Mouse (Mus musculus): Measurements from ENCODE around the gene Slc41a2. TPM values are rescaled to one million over a fixed set of nuclear protein-coding genes. Genes with fewer than 3 reads are reported as not detected.
A peak's percentile ranks its signal among the peaks of the same experiment; 100 is the strongest.

Gene Slc41a2
- polyA plus RNA-seq, 1 experiment from 2014 or later = 4.9 TPM

GRCm38 (mm10) chr10:83208436-83208835 is 129.2 kb downstream of the Slc41a2 start:
- DNase-seq (ENCODE audit: low spot score) = no peak
- Histone ChIP-seq H3K9me3 (ENCODE audit: control insufficient read depth, low read length) (no peaks in the 10 kb centered on the region), H3K27me3 (replicated peaks; ENCODE audit: control insufficient read depth, insufficient read depth, low read length) (no peaks in the 10 kb centered on the region), H3K27ac (replicated peaks; ENCODE audit: low read depth, low read length) (no peak overlapping the region), H3K4me2 (ENCODE audit: low read depth, low read length) (no peak overlapping the region), H3K36me3 (ENCODE audit: control insufficient read depth, insufficient read depth, low read length) (no peaks in the 10 kb centered on the region), H3K4me1 (ENCODE audit: control insufficient read depth, insufficient read depth, low read length) (peaks cover 7% of the 10 kb centered on the region; the same call in 1 of the 2 replicates), H3K9ac (ENCODE audit: low read depth, low read length) (no peak overlapping the region), H3K4me3 (ENCODE audit: low read depth, low read length) (no peak overlapping the region)
- 80% methylated on average over 7 of the region's 7 CpGs for WGBS
- no peak for ATAC-seq (ENCODE audit: low read depth)

- DNase-seq (ENCODE audit: low spot score) (no peak), ATAC-seq (ENCODE audit: low read depth) (no peak)
- H3K4me2 ChIP-seq (ENCODE audit: low read depth, low read length) = no peak overlapping the region
- H3K27me3 ChIP-seq (replicated peaks; ENCODE audit: control insufficient read depth, insufficient read depth, low read length) = no peaks in the 10 kb centered on the region
- H3K4me3 ChIP-seq (ENCODE audit: low read depth, low read length) = no peak overlapping the region
- no peaks in the 10 kb centered on the region for H3K36me3 ChIP-seq (ENCODE audit: control insufficient read depth, insufficient read depth, low read length)
- H3K9me3 ChIP-seq (ENCODE audit: control insufficient read depth, low read length) = no peaks in the 10 kb centered on the region
- peaks cover 6% of the 10 kb centered on the region; the same call in 1 of the 2 replicates for H3K4me1 ChIP-seq (ENCODE audit: control insufficient read depth, insufficient read depth, low read length)
- H3K9ac ChIP-seq (ENCODE audit: low read depth, low read length) = no peak overlapping the region
- 80% methylated on average over 14 of the region's 14 CpGs for WGBS
- H3K27ac ChIP-seq (replicated peaks; ENCODE audit: low read depth, low read length) = no peak overlapping the region
Measured at GRCm38 (mm10) chr10:83202906-83203702, 134.6 kb downstream of the Slc41a2 start.

- H3K36me3 ChIP-seq (ENCODE audit: control insufficient read depth, insufficient read depth, low read length) = no peaks in the 10 kb centered on the region
- H3K27ac ChIP-seq (replicated peaks; ENCODE audit: low read depth, low read length) = no peak overlapping the region
- peaks cover 6% of the 10 kb centered on the region; the same call in 1 of the 2 replicates for H3K4me1 ChIP-seq (ENCODE audit: control insufficient read depth, insufficient read depth, low read length)
- WGBS = 79% methylated on average over 7 of the region's 7 CpGs
- ATAC-seq (ENCODE audit: low read depth) (no peak), DNase-seq (ENCODE audit: low spot score) (no peak)
- H3K4me2 ChIP-seq (ENCODE audit: low read depth, low read length) = no peak overlapping the region
- no peaks in the 10 kb centered on the region for H3K27me3 ChIP-seq (replicated peaks; ENCODE audit: control insufficient read depth, insufficient read depth, low read length)
- H3K9ac ChIP-seq (ENCODE audit: low read depth, low read length) = no peak overlapping the region
- no peaks in the 10 kb centered on the region for H3K9me3 ChIP-seq (ENCODE audit: control insufficient read depth, low read length)
- no peak overlapping the region for H3K4me3 ChIP-seq (ENCODE audit: low read depth, low read length)
Measured at GRCm38 (mm10) chr10:83201525-83201924, 136.2 kb downstream of the Slc41a2 start.

- no peak overlapping the region for H3K4me2 ChIP-seq (ENCODE audit: low read depth, low read length)
- no peak overlapping the region for H3K4me3 ChIP-seq (ENCODE audit: low read depth, low read length)
- H3K27ac ChIP-seq (replicated peaks; ENCODE audit: low read depth, low read length) = no peak overlapping the region
- 67% methylated on average over 8 of the region's 9 CpGs for WGBS
- H3K36me3 ChIP-seq (ENCODE audit: control insufficient read depth, insufficient read depth, low read length) = no peaks in the 10 kb centered on the region
- H3K9me3 ChIP-seq (ENCODE audit: control insufficient read depth, low read length) = no peaks in the 10 kb centered on the region
- H3K4me1 ChIP-seq (ENCODE audit: control insufficient read depth, insufficient read depth, low read length) = peaks cover 6% of the 10 kb centered on the region; the same call in 1 of the 2 replicates
- peak; percentile 38; the same call in 1 of the 2 replicates for ATAC-seq (ENCODE audit: low read depth)
- DNase-seq (ENCODE audit: low spot score) = no peak
- H3K9ac ChIP-seq (ENCODE audit: low read depth, low read length) = no peak overlapping the region
- no peaks in the 10 kb centered on the region for H3K27me3 ChIP-seq (replicated peaks; ENCODE audit: control insufficient read depth, insufficient read depth, low read length)
Measured at GRCm38 (mm10) chr10:83199290-83199689, 138.4 kb downstream of the Slc41a2 start.

GRCm38 (mm10) chr10:83198692-83199091 is 139.0 kb downstream of the Slc41a2 start:
- ATAC-seq (ENCODE audit: low read depth) (no peak), DNase-seq (ENCODE audit: low spot score) (no peak)
- no peaks in the 10 kb centered on the region for H3K36me3 ChIP-seq (ENCODE audit: control insufficient read depth, insufficient read depth, low read length)
- peaks cover 6% of the 10 kb centered on the region; the same call in 1 of the 2 replicates for H3K4me1 ChIP-seq (ENCODE audit: control insufficient read depth, insufficient read depth, low read length)
- H3K4me3 ChIP-seq (ENCODE audit: low read depth, low read length) = no peak overlapping the region
- H3K27me3 ChIP-seq (replicated peaks; ENCODE audit: control insufficient read depth, insufficient read depth, low read length) = no peaks in the 10 kb centered on the region
- H3K27ac ChIP-seq (replicated peaks; ENCODE audit: low read depth, low read length) = no peak overlapping the region
- 83% methylated on average over 5 of the region's 5 CpGs for WGBS
- no peak overlapping the region for H3K9ac ChIP-seq (ENCODE audit: low read depth, low read length)
- H3K4me2 ChIP-seq (ENCODE audit: low read depth, low read length) = no peak overlapping the region
- no peaks in the 10 kb centered on the region for H3K9me3 ChIP-seq (ENCODE audit: control insufficient read depth, low read length)

GRCm38 (mm10) chr10:83197690-83198336 is 139.9 kb downstream of the Slc41a2 start:
- Histone ChIP-seq H3K9ac (ENCODE audit: low read depth, low read length) (no peak overlapping the region), H3K9me3 (ENCODE audit: control insufficient read depth, low read length) (no peaks in the 10 kb centered on the region), H3K36me3 (ENCODE audit: control insufficient read depth, insufficient read depth, low read length) (no peaks in the 10 kb centered on the region), H3K4me1 (ENCODE audit: control insufficient read depth, insufficient read depth, low read length) (peaks cover 6% of the 10 kb centered on the region; the same call in 1 of the 2 replicates), H3K4me3 (ENCODE audit: low read depth, low read length) (no peak overlapping the region), H3K27ac (replicated peaks; ENCODE audit: low read depth, low read length) (no peak overlapping the region), H3K27me3 (replicated peaks; ENCODE audit: control insufficient read depth, insufficient read depth, low read length) (no peaks in the 10 kb centered on the region), H3K4me2 (ENCODE audit: low read depth, low read length) (no peak overlapping the region)
- DNase-seq (ENCODE audit: low spot score) (no peak), ATAC-seq (ENCODE audit: low read depth) (no peak)
- 53% methylated on average over 11 of the region's 11 CpGs for WGBS

GRCm38 (mm10) chr10:83191982-83192381 is 145.7 kb downstream of the Slc41a2 start:
- Histone ChIP-seq H3K27ac (replicated peaks; ENCODE audit: low read depth, low read length) (no peak overlapping the region), H3K36me3 (ENCODE audit: control insufficient read depth, insufficient read depth, low read length) (0 out of 2 replicates have a peak, but pooled peaks cover 8% of the 10 kb centered on the region), H3K4me1 (ENCODE audit: control insufficient read depth, insufficient read depth, low read length) (0 out of 2 replicates have a peak, but pooled peaks cover 3% of the 10 kb centered on the region), H3K4me2 (ENCODE audit: low read depth, low read length) (no peak overlapping the region), H3K9me3 (ENCODE audit: control insufficient read depth, low read length) (no peaks in the 10 kb centered on the region), H3K9ac (ENCODE audit: low read depth, low read length) (no peak overlapping the region), H3K27me3 (replicated peaks; ENCODE audit: control insufficient read depth, insufficient read depth, low read length) (no peaks in the 10 kb centered on the region), H3K4me3 (ENCODE audit: low read depth, low read length) (no peak overlapping the region)
- ATAC-seq (ENCODE audit: low read depth) (peak; percentile 53; the same call in 1 of the 2 replicates), DNase-seq (ENCODE audit: low spot score) (peak; percentile 57)
- WGBS = 49% methylated on average over 6 of the region's 6 CpGs

GRCm38 (mm10) chr10:83191476-83191875 is 146.2 kb downstream of the Slc41a2 start:
- 94% methylated on average over 17 of the region's 17 CpGs for WGBS
- DNase-seq (ENCODE audit: low spot score) = no peak
- ATAC-seq (ENCODE audit: low read depth) = no peak
- no peak overlapping the region for H3K9ac ChIP-seq (ENCODE audit: low read depth, low read length)
- no peak overlapping the region for H3K4me3 ChIP-seq (ENCODE audit: low read depth, low read length)
- no peak overlapping the region for H3K4me2 ChIP-seq (ENCODE audit: low read depth, low read length)
- no peak overlapping the region for H3K27ac ChIP-seq (replicated peaks; ENCODE audit: low read depth, low read length)
- no peaks in the 10 kb centered on the region for H3K9me3 ChIP-seq (ENCODE audit: control insufficient read depth, low read length)
- H3K4me1 ChIP-seq (ENCODE audit: control insufficient read depth, insufficient read depth, low read length) = peaks cover 8% of the 10 kb centered on the region; the same call in 1 of the 2 replicates
- no peaks in the 10 kb centered on the region for H3K27me3 ChIP-seq (replicated peaks; ENCODE audit: control insufficient read depth, insufficient read depth, low read length)
- H3K36me3 ChIP-seq (ENCODE audit: control insufficient read depth, insufficient read depth, low read length) = 0 out of 2 replicates have a peak, but pooled peaks cover 8% of the 10 kb centered on the region
